Mouse (Mus musculus) inflammation-experienced regulatory T-cells, adult 6 months (primary cell): ENCODE data around the gene Btbd9. TPM values are rescaled to one million over a fixed set of nuclear protein-coding genes. Genes with fewer than 3 reads are reported as not detected.
"Not testable (repeated sequence)": the region's sequence is repeated elsewhere in the genome, so short reads cannot be mapped to it uniquely, and the experiment has no call there.

ENCODE experiments used
- ATAC-seq: one replicate; pipeline ENCODE4 v1.8.0; 2017
- polyA plus RNA-seq, 3 experiments: library from polyadenylated mRNA; unstranded; fragments of 100-300 nt; shearing (Covaris generic); gene quantifications; one replicate each; pipeline ENCODE4 v1.2.1; 2017

The Btbd9 gene
- polyA plus RNA-seq, 3 experiments from 2014 or later, result 41.5 to 78.0 (median 69.7) TPM

- ATAC-seq, result no peak
Observed at GRCm38 (mm10) chr17:30510171-30510570, 66.1 kb downstream of the Btbd9 start.

- no peak for ATAC-seq
Observed at GRCm38 (mm10) chr17:30509646-30510045, 66.6 kb downstream of the Btbd9 start.

- no peak for ATAC-seq
Observed at GRCm38 (mm10) chr17:30507636-30508576, 68.4 kb downstream of the Btbd9 start.

GRCm38 (mm10) chr17:30506916-30507315 is 69.4 kb downstream of the Btbd9 start:
- ATAC-seq, result no peak

GRCm38 (mm10) chr17:30499541-30499940 is 76.7 kb downstream of the Btbd9 start:
- not testable (repeated sequence) for ATAC-seq

- ATAC-seq, result no peak
Observed at GRCm38 (mm10) chr17:30498779-30499178, 77.5 kb downstream of the Btbd9 start.

GRCm38 (mm10) chr17:30498376-30498719 is 77.9 kb downstream of the Btbd9 start:
- ATAC-seq, result no peak

- ATAC-seq, result no peak
Observed at GRCm38 (mm10) chr17:30497525-30498375, 78.5 kb downstream of the Btbd9 start.

GRCm38 (mm10) chr17:30495567-30495966 is 80.7 kb downstream of the Btbd9 start:
- no peak for ATAC-seq

GRCm38 (mm10) chr17:30495154-30495553 is 81.1 kb downstream of the Btbd9 start:
- no peak for ATAC-seq

- no peak for ATAC-seq
Observed at GRCm38 (mm10) chr17:30493481-30493880, 82.8 kb downstream of the Btbd9 start.

GRCm38 (mm10) chr17:30492191-30492590 is 84.1 kb downstream of the Btbd9 start:
- ATAC-seq, result no peak

- no peak for ATAC-seq
Observed at GRCm38 (mm10) chr17:30491601-30492000, 84.7 kb downstream of the Btbd9 start.

GRCm38 (mm10) chr17:30490601-30491000 is 85.7 kb downstream of the Btbd9 start:
- no peak for ATAC-seq

- ATAC-seq, result no peak
Observed at GRCm38 (mm10) chr17:30490086-30490485, 86.2 kb downstream of the Btbd9 start.

GRCm38 (mm10) chr17:30489629-30490028 is 86.7 kb downstream of the Btbd9 start:
- ATAC-seq, result no peak

GRCm38 (mm10) chr17:30487695-30488094 is 88.6 kb downstream of the Btbd9 start:
- no peak for ATAC-seq

- ATAC-seq, result no peak
Observed at GRCm38 (mm10) chr17:30485067-30485854, 91.0 kb downstream of the Btbd9 start.

GRCm38 (mm10) chr17:30484446-30485066 is 91.7 kb downstream of the Btbd9 start:
- ATAC-seq, result no peak

GRCm38 (mm10) chr17:30481766-30482165 is 94.5 kb downstream of the Btbd9 start:
- ATAC-seq, result no peak

GRCm38 (mm10) chr17:30481341-30481740 is 94.9 kb downstream of the Btbd9 start:
- ATAC-seq, result no peak

GRCm38 (mm10) chr17:30480381-30480780 is 95.9 kb downstream of the Btbd9 start:
- ATAC-seq, result no peak
